Mouse (Mus musculus): ENCODE measurements around the gene Gm49416. TPM values are rescaled to one million over a fixed set of nuclear protein-coding genes. Genes with fewer than 3 reads are reported as not detected.
"Not testable (repeated sequence)": the region's sequence is repeated elsewhere in the genome, so short reads cannot be mapped to it uniquely, and the experiment has no call there.

The Gm49416 gene
- total RNA-seq, 2 experiments from 2014 or later: 1.1 TPM; not detected in 1

DNA sequence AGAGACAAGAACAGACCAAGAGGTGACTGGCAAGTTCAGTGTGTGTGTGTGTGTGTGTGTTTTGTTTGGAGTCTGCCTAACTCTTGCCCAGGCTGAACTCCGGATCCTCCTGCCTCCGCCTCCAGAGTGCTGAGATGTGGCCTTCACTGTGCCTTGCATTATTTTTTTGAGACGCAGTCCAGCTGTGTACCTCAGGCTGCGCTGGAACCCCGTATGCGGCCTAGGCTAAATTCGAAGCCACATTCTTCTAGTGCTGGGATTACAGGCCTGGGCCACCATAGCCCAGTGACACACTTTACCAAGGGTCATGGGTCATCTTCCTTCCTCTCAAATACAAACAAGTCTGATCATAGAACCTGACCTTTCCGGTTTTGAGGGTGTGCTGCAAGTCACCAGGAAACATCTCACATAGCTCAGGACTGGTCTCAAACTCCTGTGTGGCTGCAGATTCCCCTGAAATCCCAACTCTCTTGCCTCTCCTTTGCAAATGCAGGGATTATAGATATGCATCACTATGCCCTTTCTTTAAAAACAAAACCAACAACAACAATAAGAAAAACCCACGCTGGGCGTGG is 16.4 kb upstream of the Gm49416 start:
- no peak for DNase-seq (ENCODE audit: low spot score in 2 of 2)

DNA sequence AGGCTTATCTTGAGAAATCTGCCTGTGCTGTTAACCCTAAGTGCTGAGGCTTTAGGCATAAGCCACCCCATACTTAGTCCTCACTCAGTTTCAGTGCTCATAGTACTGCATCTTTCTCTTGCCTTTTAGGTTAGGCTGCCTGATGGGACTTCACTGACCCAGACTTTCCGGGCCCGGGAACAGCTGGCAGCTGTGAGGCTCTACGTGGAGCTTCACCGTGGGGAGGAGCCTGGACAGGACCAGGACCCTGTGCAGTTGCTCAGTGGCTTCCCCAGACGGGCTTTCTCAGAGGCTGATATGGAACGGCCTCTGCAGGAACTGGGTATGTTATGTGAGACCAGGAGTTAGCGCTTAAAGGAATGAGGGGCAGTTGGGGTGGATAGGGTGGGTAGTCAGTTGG is 13.7 kb upstream of the Gm49416 start:
- DNase-seq (ENCODE audit: low spot score in 2 of 2): no peak

DNA sequence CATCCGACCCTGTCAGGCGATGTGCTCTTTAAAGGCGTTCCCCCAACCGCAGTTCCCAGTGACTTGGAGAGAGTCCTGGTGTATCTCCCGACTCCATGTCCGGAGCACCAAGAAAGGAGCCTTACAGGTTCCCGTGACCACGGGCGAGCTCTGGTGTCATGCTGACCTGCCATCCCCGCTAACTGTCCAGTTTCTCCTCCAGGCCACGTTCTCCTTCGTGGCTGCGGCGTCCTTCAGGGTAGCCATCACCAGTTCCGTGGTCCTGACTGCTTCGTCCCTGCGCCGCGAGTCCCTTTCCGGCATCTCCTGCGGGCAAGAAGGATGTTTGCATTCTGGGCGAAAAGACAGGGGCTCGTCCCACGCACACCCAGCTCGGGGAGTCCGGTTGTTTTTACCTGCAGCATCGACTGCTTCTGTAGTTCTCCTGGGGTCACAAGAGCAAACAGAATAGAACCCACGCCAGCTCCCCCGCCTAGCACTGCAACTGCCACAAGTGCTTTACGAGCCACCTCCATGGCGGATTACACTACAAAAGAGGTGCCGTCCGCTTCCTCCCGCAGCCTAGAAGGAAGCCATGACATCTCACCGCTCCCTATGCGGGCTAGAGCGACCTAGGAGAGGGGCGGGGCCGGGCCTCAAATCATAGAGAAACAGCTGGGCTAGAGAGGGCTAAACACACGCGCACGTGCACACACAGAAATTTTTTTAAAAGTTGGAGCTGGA is 8.3 kb upstream of the Gm49416 start, which contains the start of gene Uqcc3:
Gene Uqcc3, minus strand, starts transcription at position 613 of the 723 bp plus-strand sequence.
- DNase-seq (ENCODE audit: low spot score in 2 of 2): peak; percentile 82 to 91

DNA sequence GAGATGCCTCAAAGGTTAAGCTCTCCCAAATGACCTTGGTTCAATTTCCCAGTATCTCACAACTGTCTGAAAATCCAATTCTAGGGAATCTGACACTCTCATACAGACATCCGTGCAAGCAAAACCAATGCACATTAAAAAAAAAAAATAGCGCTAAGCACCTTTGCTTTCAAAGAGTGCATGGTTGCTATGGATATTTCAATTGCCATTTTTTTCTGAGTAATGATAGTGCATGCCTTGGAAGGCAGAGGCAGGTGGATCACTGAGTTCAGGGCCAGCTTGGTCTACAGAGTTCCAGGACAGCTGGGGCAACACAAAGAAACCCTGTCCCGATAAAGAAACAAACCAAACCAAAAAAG is 7.7 kb upstream of the Gm49416 start:
- DNase-seq (ENCODE audit: low spot score in 2 of 2): no peak

DNA sequence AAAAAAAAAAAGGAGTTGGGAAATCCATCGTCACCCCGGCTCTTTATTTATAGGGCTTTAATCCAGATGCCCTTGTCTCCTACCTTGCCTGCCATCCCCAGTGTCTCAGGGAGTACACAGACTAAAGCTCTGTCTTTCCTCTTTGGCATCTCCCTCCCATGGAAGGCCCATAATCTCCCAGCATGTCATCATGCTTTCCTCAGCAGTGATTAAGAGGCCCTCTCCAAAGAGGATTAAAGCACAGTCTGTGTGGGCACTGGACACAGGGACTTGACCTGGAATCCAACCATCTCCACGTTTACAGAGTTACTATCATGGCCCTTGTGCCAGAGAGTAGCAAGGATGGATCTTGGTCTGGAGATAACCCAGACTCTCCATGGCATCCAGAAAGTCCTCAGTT is 5.1 kb upstream of the Gm49416 start, which contains the start of the genes Lbhd1 and Gm49403:
Gene Lbhd1, plus strand, starts transcription at position 117 of the 400 bp plus-strand sequence.
Gene Gm49403, plus strand, starts transcription at position 315 of the 400 bp plus-strand sequence.
- no peak for DNase-seq (ENCODE audit: low spot score in 2 of 2)

DNA sequence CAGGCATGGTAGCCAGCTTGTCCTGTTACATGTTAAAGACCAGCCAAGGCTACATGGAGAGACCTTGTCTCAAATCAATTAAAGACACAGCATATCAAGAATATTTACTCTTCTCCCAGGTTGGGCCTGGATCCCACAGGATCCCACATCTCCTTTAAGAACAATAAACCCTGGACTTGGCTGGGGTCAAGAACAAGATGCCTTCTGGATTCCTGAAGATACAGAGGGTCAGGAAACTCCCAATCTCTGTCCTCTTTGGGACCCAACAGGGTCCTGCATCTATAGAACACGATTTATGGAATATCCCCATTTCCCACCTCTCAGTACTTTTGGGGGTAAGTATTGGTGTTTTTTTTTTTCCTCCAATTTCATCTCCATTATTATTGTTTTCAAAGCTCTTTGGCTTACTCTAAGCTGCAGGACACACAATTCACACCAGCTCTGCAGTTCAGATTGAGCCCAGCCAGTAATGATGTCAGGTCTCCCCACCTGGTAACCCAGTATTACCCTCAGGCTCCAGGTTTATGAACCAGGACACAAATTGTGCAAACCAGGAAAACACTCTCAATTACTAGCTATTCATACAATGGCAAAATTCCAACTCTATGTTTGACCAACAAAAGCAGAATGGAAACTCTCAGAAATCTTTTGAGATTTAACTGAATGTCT is 1.7 kb upstream of the Gm49416 start:
- no peak for DNase-seq (ENCODE audit: low spot score in 2 of 2)

DNA sequence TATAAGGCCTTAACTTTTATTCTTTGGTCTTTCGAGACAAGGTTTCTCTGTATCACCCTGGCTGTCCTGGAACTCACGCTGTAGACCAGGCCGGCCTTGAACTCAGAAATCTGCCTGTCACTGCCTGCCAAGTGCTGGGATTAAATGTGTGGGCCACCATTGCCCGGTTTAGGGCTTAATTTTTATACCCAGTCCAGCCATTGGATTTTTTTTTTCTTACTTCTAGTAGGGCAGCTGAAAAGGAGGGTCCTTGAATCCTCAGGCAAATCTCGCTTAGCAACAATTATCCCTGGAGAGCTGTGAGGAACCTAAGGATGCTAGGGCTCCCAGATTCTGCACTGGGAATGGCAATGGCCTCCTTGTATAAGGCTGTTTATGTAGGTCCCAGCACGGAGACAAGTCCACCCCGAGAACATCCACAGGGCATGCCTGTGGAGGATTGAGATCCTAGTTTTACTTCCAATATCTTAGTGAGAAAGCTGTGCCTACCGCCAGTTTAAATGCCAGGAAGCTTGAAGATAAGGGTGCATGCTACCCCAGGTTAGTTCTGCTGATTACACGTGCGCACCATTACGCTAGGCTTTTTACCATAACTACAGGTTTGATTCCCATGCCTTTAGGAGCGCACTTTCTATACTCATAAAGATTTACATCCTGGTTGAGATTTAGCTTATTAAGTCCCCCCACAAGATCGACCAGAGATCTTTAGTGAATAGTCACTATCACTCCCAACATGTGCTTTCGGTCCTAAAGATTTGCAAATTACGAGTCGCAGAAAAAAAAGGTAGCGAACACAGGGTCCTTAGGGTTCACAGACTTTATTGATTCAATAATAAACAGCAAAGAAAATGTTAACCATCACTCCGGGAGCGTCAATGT is 902 bp upstream of the Gm49416 start:
- no peak for DNase-seq (ENCODE audit: low spot score in 2 of 2)

DNA sequence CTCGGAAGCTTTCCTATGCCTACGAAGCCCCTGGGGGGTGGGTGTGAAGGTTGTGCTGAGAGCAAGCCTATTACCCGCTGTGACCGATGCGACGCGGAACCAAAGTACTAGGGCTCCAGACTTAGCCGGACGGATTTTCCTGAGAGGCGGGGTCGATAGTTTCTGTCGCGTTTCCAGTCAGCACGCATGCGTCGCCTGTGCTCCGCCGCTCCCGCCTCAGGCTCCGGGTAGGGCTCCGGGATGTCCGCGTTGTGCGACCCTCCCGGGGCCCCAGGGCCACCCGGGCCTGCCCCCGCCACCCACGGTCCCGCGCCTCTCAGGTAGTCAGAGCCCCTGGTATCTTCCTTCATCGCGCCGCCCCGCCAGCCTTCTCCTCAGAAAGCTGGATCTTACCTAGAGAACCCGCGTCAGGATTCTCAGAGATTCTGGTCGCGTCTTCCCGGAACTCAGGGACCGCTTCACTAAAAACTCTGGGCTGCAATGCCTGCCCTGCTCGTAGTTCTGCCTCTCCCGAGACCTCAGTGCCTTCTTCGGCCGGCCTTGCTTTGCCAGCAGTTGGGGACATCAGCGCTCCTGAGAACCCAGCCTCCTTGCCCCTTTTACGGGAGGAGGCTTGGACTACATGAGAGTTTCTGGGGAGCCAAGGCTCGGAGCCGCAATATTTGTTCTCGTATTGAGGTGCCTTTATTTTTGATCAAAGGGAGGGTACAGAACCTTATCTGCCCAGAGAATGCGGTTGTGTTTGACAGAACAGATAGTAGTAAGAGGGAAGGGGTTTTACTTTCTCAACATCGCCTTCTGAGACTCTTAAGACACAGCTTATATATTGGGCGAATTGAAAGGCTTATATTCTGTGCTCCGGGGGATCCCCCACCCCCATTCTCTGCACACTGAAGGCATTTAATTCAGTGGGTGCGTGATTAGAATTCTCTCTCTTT is 4.4 kb downstream of the Gm49416 start, which contains the start of gene Ints5:
Gene Ints5, plus strand, starts transcription at position 177 of the 938 bp plus-strand sequence.
- DNase-seq (ENCODE audit: low spot score in 2 of 2): peak; percentile 85 to 90

DNA sequence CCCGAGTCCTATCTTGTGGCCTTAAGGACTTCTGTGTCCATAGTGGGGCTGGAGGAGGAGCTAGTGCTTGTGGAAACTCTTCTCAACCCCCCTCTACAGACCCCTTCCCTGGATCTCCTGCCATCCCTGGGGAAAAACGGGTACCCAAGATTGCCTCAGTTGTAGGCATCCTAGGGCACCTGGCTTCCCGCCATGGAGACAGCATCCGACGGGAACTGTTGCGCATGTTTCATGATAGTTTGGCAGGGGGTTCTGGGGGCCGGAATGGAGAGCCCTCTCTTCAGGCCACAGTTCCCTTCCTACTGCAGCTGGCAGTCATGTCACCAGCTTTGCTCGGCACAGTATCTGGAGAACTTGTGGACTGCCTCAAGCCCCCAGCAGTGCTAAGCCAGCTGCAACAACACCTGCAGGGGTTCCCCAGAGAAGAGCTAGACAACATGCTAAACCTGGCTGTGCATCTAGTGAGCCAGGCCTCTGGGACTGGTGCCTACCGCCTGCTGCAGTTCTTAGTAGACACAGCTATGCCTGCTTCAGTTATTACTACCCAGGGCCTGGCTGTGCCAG is 6.8 kb downstream of the Gm49416 start:
- DNase-seq (ENCODE audit: low spot score in 2 of 2): no peak

DNA sequence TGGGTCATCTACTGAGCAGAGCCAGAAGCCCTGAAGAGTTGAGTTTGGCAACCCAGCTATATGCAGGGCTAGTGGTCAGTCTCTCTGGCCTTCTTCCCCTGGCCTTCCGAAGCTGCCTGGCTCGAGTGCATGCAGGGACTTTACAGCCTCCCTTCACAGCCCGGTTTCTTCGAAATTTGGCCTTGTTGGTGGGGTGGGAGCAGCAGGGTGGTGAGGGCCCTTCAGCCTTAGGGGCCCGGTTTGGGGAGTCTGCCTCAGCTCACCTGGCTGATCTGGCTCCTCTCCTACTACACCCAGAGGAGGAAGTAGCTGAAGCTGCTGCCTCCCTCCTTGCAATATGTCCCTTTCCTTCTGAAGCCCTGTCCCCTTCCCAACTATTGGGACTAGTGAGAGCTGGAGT is 7.5 kb downstream of the Gm49416 start:
- DNase-seq (ENCODE audit: low spot score in 2 of 2): not testable (repeated sequence)

DNA sequence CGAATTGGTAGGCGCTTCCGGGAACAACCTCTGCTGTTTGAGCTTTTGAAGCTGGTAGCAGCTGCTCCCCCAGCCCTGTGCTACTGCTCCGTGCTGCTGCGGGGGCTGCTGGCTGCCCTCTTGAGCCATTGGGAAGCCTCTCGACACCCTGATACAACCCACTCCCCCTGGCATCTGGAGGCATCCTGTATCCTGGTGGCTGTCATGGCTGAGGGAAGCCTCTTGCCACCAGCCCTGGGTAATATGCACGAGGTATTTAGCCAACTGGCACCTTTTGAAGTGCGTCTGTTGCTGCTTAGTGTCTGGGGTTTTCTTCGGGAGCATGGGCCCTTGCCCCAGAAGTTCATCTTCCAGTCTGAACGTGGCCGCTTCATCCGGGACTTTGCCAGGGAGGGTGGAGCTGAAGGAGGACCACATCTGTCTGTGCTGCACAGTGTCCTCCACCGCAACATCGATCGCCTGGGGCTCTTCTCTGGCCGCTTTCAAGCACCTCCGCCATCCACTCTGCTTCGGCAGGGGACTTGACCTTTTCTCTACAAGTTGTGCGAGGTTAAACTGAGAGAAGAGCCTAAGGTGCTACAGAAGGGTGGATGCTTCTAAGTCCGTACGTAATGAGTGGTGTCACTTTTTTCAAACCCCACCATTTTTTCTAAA is 8.6 kb downstream of the Gm49416 start:
- DNase-seq (ENCODE audit: low spot score in 2 of 2): peak in 1 of 2 experiments; percentile 48

DNA sequence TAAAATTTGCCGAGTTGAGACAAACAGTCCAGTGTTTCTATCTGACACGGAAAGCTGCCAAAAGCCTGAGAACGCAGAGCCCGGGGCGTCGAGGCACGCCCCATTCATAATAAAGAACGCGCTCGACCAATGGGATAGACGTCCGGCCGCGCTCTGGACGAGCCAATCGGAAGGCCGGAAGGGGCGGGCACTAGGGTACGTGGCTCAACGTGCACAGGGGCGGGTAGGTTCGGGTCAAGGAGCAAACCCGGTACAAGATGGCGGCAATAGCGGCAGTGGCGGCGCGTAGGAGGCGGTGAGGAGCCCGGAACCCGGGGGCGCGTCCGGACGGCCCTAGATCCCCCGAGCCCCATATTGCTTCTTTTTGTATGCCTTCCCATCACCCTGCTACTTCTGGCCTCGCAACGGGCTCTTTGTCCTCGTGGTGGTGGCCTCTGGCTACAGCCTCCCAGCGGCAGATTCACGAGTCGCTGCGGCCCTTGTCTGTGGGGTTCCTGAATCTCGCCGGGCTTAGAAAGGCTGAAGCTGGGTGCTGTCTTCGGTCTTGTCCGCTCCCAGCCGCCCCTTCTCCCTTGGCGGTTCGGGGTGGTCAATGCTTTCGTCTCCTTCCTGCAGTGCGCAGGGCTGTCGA is 9.3 kb downstream of the Gm49416 start, which contains the start of gene Ganab:
Gene Ganab, plus strand, starts transcription at position 207 of the 631 bp plus-strand sequence.
- peak; percentile 93 to 97 for DNase-seq (ENCODE audit: low spot score in 2 of 2)

DNA sequence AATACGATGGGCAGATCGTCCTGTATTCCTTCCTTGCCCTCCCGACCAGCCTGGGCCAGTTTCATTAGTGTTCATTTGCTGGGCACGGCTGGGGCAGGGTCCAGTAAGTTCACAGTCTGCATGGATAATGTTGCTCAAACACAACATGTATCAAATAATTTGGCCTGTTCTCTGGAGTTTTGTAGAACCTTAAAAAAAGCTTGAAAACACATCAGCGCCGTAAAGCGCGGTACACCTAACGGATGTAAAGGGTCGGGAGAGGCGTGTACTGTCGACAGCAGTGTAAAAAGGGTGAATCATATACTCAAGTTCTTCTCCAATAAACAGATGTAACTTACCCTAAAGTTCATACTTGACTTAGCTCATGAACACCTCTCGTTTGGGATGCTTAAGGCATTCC is 9.8 kb downstream of the Gm49416 start:
- DNase-seq (ENCODE audit: low spot score in 2 of 2): no peak

DNA sequence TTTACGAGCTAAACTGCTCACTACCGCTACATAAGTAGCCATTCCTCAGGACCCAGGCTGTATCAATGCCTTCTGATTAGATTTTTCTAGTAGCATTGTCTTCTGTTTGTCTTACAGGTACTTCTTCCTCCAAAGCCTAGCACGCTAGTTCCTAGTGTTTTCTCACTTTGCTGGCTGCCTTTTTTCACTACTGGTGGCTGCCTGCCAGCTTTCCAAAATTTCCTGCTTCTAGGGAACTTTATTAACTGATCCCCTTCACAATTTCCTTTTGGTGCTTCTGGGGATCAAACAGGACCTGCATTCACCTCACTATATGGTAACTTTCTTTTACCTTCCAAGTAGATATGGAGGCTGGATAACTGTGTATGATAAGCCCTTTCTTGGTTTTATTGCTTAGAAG is 10.4 kb downstream of the Gm49416 start:
- DNase-seq (ENCODE audit: low spot score in 2 of 2): no peak

DNA sequence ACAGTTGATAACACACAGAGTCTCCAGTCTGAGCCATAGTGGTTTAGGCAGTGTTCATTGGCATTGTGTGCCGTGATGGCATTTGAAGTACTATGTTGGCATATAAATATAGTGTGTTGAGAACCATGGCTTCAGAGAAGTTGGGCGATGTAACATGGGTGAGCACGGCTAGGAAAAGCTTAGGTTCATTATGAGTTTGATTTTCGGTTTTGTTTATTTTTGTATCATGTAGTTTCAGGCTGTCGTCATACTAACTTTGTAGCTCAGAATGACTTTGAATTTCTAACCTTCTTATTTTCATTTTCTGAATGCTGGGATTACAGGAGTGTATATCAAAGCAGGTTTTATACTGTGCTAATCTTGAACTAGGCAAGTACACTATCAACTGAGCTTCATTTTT is 14.7 kb downstream of the Gm49416 start:
- no peak for DNase-seq (ENCODE audit: low spot score in 2 of 2)

DNA sequence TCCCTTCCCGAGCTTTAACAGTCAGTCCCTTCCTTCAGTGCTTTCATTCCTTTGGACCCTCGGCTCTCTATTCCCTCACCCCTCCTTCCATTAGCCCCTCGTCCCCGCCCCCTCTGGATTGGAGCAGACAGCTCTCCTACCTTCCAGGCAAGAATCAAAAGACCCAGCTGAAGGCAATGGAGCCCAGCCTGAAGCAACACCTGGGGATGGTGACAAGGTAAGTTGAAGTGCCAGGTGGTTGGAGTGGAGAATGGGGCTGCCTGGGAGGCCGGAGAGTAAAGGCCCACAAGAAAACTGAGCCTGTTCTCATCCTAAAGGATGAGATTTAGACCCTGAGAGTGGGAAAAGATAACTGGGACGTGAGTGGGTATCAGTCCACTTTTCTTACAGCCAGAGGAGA is 19.8 kb downstream of the Gm49416 start:
- no peak for DNase-seq (ENCODE audit: low spot score in 2 of 2)

DNA sequence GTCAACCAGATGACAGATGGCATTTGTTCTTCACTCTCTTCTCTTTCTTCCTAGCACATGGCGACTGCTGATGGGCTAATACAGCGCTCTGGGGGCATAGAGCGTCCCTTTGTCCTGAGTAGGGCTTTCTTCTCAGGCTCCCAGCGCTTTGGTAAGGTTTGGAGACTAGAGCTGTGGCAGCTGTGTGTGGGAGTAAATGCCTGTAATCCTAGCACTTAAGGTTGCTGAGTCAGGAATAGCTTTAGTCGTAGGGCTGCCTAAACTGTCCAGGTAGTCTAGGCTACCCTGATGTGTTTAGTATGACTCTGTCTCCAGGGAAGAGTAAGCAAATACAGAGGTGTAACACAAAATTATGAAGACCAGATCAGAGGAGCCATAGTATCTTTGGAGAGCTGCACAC is 23.1 kb downstream of the Gm49416 start:
- no peak for DNase-seq (ENCODE audit: low spot score in 2 of 2)

DNA sequence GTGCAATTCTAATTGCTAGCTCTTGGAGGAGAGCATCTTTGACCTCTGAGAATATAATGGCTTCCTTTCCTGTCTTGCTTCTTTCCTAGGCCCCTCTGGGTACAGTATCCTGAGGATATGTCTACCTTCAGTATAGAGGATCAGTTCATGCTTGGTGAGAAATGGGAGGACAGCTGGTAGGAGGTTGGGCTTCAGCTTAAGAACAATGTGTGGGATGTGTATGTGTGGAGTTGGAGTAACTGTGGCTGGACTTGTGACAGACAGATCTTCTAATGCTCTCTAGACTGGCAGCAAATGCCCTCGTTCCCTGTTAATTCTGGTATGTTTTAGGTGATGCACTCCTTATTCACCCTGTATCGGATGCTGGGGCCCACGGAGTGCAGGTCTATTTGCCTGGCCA is 25.5 kb downstream of the Gm49416 start:
- no peak for DNase-seq (ENCODE audit: low spot score in 2 of 2)

DNA sequence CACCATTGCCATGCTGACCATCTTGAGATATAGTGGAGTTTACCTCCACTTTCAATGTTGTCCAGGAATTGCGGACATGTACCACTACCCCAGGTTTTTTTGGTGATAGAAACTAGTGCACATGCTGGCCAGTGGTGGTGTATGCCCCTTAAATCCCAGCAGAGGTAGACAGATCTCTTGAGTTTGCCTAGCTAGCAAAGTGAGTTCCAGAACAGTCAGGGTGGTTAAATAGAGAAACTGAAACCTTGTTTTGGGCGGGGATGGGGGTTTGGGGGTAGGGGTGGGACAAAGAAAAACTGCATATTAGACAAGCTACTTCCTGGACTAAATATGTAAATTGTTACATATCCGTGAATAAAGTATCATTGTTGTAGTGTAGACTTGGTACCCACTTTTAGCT is 30.3 kb downstream of the Gm49416 start:
- DNase-seq (ENCODE audit: low spot score in 2 of 2): no peak

All from layer of hippocampus, postnatal 14 days (tissue).